Mouse (Mus musculus) embryonic fibroblast, embryonic 13.5 days (primary cell): ENCODE data around the gene Gpr137b.

ENCODE experiments used
- CTCF ChIP-seq: IDR thresholded peaks from 2 replicates; pipeline ENCODE4 v1.5.1; 2011; ENCODE audit warnings: mild to moderate bottlenecking, control low read depth, low read length, moderate library complexity, borderline replicate concordance; ENCODE audit not compliant: insufficient read depth
- POLR2A ChIP-seq: IDR thresholded peaks from 2 replicates; pipeline ENCODE4 v1.6.1; 2011; ENCODE audit warnings: low read depth, mild to moderate bottlenecking, control low read depth, low read length, moderate library complexity

GRCm38 (mm10) chr13:13349288-13349687, 44.5 kb downstream of the Gpr137b start:
- TF ChIP-seq CTCF (no peak), POLR2A (no peak)
